Mouse (Mus musculus) ES-E14 (cell line): Measurements from ENCODE around the gene Phf10.

Source experiments
- CHD2 ChIP-seq: IDR thresholded peaks from 2 replicates; pipeline ENCODE4 v1.6.1; 2014; ENCODE audit warnings: mild to moderate bottlenecking, low read depth, low read length, inconsistent platforms
- HCFC1 ChIP-seq: IDR thresholded peaks from 2 replicates; pipeline ENCODE4 v1.6.1; 2012; ENCODE audit warnings: low read length, inconsistent platforms, borderline replicate concordance; ENCODE audit not compliant: insufficient read depth
- MAFK ChIP-seq: IDR thresholded peaks from 2 replicates; pipeline ENCODE4 v1.6.1; 2014; ENCODE audit warnings: mild to moderate bottlenecking, low read depth, low read length, inconsistent platforms; ENCODE audit not compliant: insufficient read depth
- ZC3H11A ChIP-seq: IDR thresholded peaks from 2 replicates; pipeline ENCODE4 v1.6.1; 2012; ENCODE audit warnings: low read depth, mild to moderate bottlenecking, inconsistent platforms, low read length, borderline replicate concordance
- ZNF384 ChIP-seq: IDR thresholded peaks from 2 replicates; pipeline ENCODE4 v1.6.1; 2012; ENCODE audit warnings: low read depth, low read length, inconsistent platforms

- TF ChIP-seq ZC3H11A (no peak), HCFC1 (no peak), ZNF384 (no peak), MAFK (no peak), CHD2 (no peak)
These were observed 7.6 kb downstream of the Phf10 start for GRCm38 (mm10) chr17:14953452-14953851.
